Mouse (Mus musculus) cerebellum, adult 2 months (tissue): Measurements from ENCODE around the gene Sox5.

Experiments
- CTCF ChIP-seq: fragments of 200-500 bp; IDR thresholded peaks from 2 replicates; pipeline ENCODE4 v1.5.1; 2011; ENCODE audit warnings: low read depth, mild to moderate bottlenecking, control low read depth, low read length, moderate library complexity, borderline replicate concordance; ENCODE audit not compliant: insufficient read depth
- POLR2A ChIP-seq: fragments of 200-500 bp; IDR thresholded peaks from 2 replicates; pipeline ENCODE4 v1.6.1; 2011; ENCODE audit warnings: low read length, control low read depth, borderline replicate concordance; ENCODE audit not compliant: insufficient read depth

DNA sequence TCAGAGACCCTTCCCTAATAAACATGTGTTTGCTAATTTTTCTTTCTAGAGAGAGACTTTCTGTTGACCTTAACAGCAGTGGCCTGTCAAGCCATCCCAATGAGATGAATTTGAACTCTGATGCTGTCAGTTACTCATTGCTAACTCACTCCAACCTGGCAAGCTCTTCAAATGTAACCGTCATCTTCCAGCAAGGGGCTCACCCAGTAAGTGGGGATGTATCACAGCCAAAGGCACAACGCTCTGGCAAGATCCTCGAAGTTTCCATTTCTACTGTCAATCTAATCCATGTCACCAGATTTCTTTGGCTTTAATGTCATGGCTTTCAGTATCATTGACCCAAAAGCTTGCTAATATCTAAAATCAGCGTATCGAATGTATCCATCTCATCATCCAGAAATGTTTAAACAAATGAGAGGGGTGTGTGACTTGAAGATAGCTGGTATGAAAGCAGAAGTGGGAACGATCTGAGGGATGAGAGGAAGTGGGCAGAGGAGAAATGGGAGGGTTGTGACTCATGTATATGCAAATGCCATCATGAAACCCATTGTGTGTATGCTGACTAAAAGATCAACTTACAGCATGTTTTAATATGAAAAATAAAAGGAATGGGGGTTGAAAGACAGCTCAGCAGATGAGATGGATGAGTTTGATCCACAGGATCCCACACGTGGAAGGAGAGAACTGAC is 88.4 kb downstream of the Sox5 start:
- no peak for TF ChIP-seq CTCF
- no peak for TF ChIP-seq POLR2A
